Mouse (Mus musculus) right cerebral cortex, adult 18-20 months (tissue): ENCODE measurements at regions not wholly inside any gene's neighbourhood (a gene's known extent, or its start where the extent isn't known, plus 50 kb on each side); places are given as distances from the start of the nearest gene placed in this dataset.
A peak's percentile ranks its signal among the peaks of the same experiment; 100 is the strongest.

ENCODE experiments used
- DNase-seq: peaks from one replicate; pipeline ENCODE4 v3.0.0; 2022; ENCODE audit warnings: mixed read lengths

DNA sequence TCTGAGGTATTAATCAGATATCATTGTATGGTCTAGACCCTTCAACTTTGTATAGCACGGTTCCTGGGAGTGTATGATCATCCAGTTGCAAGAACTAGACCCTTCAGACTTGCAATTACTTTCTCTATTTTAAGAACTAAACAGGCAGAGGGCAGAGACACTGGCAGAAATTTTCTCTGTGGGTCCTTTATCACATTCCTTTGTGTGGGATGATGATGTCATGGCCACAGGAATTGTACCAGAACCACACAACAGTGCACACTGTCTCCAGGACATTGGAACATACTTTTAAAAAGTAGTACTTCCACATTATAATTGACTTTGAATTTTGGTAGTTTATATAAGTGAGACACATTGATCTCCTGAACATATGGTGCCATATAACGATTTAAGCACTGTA lies 674.2 kb downstream of the Rfpl4b start:
- no peak for DNase-seq

DNA sequence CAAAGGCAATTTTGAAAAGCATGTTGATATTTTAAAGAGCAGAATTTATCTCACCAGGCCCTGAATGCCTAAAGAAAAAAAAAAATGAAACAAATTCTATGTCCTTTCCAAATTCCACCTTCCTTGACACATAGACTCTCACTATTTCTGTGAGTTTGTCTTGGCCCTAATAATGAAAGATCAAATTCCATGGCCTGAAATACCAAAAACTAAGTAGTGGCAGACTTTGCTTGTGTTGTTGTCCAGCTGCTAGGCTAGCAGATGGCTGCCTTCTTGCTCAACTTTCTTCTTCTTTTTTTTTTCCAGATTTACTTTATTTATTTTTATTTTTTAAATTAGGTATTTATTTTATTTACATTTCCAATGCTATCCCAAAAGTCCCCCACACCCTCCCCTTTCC lies 682.4 kb downstream of the Rfpl4b start:
- DNase-seq, result no peak

DNA sequence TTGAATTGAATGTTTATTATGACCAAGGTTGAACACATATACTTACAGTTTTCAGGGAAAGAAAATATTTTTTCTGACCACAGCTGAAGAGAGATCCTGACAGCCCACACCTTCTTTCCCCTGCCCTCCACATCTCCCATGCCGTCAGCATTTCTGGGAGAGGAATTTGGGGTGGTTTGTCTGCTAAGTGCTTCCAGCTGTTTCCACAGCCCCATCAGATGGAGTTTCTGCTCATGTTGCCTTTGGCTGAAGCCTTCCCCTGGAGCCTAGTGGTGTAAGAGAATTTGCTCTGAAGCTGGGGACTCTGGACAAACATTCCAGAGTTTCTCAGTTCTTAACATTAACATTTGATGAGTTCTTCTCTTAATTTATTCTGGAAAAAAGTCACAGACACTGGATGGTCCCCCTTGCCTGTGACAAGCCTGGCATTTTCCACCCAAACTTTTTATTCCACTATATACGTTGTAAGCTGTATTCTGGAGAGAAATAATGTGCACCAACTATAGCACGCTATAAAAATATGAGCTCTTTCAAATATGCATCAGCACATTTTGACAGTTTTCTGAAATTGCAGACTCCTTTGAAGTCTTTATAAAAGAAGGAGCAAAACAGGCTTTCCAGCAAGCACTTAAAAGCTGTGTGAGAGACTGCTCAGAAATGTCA lies 699.5 kb downstream of the Rfpl4b start:
- peak; percentile 1 for DNase-seq

DNA sequence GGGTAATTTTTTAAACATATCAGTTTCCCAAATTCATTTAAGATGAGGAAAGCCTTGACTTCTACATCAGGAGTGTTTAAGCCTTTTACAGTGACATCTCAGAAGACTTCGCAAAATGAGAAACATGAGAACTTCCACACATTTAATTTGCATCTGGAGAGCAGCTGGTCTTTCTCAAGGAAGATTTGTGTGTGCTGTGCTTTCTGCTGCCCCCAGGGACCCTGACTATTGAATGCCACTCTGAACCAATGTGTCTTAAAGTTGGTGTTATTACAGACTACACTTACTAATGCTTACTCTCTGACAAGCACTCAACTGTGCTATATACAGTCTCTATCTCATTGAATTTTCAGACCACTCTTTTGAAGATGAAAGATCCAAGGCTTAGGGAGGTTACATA lies 703.0 kb downstream of the Rfpl4b start:
- DNase-seq, result no peak

DNA sequence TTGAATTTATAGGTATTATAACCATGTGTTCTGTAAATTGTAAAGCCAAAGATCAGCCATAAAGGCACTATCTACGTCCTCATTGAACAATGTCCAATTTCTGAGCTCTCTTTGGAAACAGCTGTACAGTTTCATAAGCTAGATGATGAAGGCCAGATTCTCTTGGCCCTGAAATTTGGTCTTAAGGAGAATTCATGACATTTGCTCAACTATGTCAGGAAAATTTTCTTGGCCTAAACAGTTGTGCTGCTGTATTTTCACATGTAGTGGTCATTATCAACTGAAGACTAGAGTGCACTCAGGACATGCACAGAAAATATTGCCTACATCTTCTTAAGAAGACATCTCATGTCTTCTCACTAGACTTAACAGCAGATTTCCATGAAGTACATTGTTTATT lies 705.1 kb downstream of the Rfpl4b start:
- DNase-seq, result no peak

DNA sequence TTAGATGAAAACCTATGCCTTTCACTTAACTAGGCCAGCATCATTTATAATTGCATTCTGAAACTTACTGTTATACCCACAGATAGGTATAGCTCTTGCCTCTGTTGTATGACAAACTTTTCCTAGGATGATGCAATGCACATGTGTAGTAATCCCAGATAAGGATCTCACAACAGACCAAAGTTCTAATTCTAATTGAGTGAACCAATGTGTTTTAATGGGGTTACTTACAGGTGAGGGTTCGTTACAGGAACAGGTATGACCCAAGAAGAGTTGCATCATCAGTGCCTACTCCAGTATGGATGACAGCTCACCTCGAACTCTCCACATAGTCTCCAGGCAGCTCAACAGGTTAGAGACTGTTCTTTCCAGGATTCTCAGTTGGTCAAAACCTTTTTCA lies 707.4 kb downstream of the Rfpl4b start:
- no peak for DNase-seq

DNA sequence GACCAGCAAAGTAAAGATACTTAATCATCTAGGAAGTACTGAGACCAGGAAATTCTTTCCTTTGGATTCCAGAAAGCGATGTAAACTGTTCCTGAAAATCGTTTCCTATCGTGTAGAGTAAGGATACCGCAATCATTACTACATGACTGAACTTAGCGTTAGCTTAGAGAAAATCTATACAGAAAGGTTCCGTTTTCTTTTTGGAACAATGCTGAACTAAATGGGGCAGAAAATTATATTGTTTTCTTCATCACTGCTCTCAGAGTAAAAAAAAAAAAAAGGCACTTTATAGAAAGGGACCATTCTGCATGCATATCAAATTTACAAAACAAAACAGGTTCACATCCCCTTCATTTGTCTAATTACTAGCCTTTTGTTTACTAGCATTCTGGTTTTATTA lies 713.0 kb downstream of the Rfpl4b start:
- DNase-seq, result no peak

DNA sequence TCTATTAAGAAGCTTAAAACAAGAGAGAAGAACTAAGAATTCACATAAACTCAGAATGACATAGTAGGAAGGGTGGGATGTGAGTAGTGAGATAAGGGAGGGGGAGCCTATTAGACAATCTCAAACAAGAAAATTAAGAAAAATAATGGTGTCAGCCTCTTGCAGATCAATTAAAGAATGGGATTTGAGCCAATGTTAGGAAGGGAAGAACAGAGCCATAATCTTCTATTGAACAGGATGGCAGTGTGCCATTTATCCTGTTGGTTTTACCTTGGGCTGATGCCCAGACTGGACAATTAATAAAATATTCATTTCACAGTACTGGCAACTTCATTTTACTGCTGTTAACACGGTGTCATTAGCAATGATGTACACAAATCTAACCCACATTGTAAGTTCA lies 718.0 kb downstream of the Rfpl4b start:
- no peak for DNase-seq

DNA sequence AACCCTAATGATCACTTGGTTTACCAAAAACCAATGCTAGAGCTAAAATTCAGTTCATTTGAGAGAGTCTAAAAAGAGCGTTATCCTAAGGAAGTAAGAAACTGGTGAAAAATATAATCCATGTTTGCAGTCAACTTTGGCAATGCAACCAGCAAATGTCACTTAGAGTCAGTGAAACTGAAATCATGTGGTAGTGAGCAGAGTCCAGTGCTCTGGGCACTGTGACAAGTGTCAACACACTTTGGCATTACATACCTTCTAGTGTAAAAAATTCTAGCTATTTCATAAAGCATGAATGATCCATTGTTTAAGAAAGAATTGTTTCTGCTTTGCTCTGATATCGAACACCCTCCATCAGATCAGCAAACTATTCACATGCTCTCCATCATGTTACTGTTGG lies 743.1 kb downstream of the Rfpl4b start:
- DNase-seq, result no peak

DNA sequence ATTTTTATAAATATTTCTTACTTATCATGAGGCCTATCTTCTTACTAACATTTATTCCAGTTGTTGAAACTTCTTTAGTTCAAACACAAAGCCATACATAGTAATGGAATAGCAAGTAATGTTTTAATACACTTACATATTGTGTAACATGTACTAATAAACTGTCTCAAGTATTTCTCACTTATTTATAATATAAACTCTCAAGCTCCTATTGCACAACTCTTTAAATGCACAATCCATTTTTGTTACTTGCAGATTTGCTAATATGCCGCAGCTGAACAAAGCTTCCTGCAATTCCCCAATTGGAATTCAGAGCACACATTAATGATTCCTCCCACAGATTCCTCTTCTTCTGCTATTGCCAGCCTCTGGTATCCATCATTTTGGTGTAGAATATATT lies 749.2 kb downstream of the Rfpl4b start:
- DNase-seq, result no peak

DNA sequence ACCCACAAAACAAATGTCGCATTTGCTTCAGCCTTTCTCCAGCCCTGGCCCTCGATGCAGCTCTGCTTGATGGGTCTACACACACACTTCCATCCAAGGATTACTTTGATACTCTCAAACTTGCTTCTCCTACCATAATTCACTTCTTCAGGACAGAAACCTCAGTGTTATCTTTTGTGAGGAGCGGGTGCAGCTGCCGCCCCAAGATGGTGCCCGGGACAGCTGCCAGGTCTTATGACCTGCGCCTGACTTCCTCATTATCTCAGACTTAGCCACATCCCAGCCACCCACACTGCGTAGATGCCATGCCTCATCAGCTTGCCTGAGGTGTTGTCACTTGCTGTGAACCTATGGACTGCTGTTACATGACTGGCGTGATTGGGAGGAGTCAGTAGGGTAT lies 762.5 kb downstream of the Rfpl4b start:
- no peak for DNase-seq

DNA sequence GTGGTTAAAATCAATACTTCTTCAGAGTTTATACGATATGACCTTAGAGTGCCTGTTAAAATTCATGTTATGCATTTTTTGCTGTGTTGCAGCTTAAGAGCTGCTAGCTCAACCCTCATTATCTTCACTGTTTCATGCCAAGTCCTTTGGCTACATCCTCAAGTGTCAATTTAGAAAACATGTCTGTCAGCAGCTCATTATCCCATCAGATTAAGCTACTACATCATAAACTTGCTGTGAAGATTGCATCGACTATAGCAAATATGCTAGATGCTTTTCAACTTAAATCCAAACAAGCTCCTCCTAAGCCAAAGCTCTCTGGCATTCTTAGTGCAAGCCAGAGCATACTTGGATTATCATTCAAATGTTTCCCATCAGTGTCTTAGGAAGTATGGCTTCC lies 811.1 kb downstream of the Rfpl4b start:
- no peak for DNase-seq

DNA sequence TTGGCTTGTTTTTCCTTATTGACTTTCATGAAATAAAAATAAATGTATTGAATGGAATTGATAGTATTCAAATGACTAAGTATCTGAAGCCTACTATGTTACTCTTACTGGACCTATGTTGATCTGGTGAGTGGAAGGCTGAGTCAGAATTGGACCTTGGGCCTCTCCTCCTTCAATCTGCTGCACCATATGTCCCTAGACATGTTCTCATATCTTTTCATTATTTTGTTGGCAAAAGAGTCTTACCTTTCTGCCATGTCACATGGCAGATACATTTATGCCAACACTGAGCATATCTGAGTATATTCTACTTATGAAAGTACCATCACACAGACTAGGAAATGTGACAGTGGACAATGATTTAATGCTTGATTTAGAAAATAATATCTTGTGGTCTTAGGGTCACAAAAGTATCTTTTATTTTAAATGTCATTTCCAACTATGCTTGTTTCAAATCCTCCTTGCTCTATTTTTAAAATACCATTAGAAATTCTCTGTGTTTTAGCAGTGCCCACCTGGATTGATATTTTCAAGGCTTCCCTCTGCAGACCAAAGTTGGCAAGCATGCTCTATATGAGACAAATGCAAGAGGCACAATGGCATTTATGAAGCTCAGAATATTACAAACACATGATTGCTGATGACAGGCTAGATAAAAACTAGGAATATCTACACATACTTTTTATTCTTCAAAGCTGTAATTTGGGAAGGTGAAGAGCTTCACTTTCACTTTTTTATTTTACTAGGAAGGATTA lies 825.7 kb downstream of the Rfpl4b start:
- no peak for DNase-seq

DNA sequence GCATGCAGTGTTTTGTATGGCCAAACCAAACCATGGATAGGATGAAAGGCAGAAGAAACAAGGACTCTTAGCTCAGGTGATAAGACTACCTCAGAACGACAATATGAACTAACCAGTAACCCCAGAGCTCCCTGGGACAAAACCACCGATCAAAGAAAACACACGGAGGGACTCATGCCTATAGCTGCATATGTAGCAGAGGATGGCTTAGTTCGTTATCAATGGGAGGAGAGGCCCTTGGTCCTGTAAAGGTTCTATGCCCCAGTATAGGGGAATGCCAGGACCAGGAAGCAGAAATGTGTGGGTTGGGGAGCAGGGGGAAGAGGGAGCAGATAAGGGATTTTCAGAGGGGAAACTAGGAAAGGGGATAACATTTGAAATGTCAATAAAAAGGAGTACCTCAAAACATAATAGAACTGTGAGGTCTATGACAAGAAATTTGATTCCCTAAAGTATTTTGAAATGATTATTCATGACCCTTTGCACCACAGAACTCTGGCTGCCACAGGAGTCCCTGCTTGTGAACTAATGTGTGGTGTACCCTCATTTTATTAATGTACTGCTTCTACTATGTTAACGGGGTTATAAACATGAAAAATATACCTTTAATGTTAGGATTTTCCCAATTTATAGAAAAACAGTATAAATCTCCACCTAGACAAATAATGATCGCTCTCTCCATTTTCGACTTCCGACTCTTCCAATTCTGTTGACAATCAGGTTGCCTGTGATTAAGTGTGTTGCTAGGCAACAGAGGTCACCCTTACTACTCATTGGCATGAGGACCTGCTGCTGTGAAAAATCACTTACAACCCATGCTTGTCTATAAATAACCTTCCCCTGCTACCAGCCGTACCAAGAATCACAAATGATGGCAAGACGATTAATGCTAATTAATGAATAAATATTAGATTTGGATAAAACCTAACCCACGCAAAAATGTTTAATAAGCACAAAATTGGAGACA lies 833.0 kb downstream of the Rfpl4b start:
- no peak for DNase-seq

DNA sequence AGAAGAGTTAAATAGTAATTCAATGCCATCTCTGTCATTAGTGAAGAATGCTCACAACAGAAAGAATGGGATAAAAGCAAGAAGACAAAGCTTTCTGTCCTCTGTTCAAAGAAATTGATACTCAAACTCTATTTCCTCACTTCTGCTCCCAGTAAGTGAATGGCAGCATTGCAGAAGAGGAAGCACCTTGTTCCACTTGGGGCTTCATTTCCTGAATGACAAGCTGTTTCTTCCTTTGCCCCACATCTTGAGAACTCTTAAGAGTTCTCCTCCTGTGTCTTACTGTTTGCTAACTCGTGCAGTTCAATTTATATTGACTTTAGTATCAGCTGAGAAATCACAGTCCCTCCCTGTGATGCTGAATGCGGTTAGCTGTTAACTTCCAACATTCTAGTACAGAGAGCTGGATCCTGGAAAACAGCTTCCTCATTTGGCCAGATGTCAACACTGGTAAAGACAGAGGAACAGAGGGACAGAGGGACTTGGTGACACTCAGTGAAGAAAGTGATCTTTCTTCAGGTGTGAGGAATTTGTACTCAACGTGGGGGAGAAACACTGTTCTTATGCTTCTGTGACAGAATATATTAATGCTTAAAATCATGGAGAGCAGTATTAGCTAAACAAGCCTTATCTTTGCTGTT lies 840.3 kb upstream of the Marcks start:
- DNase-seq, result no peak

DNA sequence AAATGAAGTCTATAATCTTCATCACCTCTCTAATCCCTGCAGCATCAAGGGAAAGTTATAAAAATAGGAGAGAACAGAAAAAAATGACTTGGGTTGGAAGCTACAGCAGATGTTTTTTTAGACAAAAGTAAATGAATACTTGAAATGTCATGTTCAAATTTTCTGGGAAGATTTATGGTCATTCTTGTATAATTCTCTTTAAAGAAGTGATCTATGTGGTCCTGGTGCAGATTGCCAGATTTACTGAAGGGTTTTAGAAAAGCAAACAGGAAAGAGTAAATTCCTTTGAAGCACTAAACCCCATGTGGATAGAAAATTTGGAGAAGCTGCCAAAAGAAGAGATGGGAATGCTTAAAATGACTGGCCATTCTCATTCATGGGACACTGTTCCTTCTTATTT lies 821.3 kb upstream of the Marcks start:
- no peak for DNase-seq

DNA sequence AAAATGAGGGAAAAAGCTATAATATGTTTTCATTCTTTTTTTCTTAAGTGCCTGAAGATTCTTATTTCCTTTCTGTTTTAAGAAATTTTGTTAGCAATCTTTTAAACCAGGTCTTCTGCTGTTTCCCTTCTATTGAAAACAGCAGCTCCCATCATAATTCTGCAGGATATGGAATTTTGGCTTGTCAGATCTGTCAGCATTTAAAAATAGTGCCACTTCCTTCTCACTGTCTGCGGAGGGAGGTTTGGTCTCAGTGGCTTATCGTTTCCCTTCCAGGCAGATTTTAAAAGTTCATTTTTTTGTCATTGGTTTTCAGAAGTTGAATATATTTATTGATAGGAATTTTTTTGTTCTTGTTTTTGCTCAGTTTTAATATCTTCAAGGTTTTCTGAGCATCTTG lies 776.1 kb upstream of the Marcks start:
- no peak for DNase-seq

DNA sequence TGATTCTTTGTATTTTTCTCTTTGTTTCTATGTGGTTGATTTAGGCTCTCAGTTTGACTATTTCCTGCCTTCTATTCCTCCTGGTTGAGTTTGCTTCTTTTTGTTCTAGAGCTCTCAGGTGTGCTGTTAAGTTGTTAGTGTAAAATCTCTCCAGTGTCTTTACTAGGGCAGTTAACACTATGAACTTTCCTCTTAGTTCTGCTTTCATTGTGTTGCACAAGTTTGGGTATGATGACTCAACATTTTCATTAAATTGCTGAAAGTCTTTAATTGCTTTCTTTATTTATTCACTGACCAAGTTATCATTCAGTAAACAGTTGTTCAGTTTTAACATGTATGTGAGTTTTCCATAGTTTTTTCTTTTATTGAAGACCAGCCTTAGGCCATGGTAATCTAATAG lies 772.9 kb upstream of the Marcks start:
- no peak for DNase-seq

DNA sequence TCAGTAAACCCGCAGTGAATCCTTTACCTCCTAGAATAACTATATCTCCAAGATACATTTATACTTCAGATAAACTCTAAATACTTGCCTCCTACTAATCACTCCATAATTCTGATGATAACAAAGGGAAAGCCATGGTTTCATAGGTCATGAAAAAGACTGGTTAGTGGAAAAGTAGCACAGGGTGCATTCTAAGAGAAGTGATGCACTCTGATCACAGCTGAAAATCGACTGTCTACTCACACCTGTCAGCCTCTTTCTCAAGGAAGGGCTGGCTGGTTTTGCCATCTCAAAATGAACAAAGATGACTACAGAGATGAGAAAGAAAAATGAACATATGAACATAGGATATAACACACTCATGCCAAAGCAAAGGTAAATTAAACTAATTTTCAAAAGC lies 769.6 kb upstream of the Marcks start:
- no peak for DNase-seq

DNA sequence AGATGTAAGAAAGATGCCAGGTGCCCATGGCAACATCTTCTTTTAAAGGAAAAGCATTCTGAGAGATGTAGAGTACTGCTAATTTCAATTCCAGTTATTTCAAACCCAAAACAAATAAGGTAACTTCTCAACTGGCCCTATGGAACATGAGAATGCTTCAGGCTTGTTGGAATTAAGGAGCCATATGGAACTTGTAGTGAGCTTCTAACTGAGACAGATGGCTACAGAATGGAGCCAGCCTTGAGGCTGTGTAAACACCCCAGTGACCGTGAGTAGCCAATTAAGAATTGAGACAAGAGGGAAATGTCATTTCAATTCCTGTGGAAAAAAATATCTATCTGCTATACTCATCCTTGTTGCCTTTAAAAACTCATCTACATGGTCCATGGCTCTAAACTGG lies 769.0 kb upstream of the Marcks start:
- DNase-seq, result peak; percentile 13

DNA sequence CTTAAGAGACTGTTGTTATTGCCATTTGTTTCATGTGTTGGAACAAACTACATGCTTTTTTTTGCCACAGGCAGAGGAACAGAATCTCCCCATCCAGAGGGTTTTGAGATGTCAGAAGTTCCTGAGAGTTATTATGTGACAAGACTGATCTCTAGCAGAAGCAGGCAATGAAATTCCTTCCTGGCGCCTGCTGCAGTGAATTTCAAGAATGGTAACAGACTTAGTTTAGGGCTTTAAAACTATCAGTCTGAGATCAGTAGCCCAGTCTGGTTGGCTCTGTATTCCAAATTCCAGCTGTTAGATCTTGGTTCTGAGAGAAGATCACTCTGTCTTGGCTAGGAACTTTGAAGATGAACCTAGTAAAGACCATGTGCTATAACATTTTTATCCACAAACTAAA lies 749.2 kb upstream of the Marcks start:
- no peak for DNase-seq

DNA sequence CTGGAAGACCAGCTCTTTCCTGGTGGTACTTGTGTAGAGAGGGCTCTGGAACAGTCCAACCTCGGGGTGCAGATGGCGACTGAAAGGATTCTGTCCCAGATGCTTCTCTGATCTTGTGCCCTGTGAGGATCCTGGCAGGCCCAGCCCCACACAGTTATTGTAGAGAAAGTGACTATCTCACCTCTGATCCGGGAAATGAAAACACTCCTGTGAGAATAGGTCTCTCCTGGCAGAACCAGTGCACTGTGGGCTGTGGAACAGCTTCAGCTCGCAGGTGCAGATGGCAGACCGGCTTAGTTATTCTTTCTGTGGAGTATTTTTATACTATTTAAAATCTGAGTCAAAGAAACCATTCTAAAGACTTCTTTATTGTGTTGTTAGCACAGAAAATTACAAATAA lies 742.1 kb upstream of the Marcks start:
- no peak for DNase-seq

DNA sequence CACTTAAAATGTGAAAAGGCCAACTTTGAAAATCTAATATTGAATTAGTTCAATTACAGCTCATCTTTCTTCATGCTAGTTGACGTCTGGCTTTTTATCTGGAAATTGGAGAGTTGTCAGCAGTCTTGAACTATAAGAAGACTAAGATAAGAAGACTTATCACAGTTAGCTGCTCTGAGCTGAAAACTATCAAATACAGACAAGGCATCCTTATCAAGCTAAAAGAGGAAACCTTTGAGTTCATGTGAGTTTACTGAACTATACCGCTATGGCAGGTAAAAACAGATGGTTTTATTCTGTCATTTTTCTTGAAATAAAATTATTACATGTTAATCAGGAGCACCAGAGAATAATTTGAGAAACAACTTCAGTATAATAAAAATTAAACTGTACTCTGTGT lies 735.2 kb upstream of the Marcks start:
- no peak for DNase-seq
